Comparison of ENCODE assay signal across 8 mouse cellular contexts in the genomic region with DNA sequence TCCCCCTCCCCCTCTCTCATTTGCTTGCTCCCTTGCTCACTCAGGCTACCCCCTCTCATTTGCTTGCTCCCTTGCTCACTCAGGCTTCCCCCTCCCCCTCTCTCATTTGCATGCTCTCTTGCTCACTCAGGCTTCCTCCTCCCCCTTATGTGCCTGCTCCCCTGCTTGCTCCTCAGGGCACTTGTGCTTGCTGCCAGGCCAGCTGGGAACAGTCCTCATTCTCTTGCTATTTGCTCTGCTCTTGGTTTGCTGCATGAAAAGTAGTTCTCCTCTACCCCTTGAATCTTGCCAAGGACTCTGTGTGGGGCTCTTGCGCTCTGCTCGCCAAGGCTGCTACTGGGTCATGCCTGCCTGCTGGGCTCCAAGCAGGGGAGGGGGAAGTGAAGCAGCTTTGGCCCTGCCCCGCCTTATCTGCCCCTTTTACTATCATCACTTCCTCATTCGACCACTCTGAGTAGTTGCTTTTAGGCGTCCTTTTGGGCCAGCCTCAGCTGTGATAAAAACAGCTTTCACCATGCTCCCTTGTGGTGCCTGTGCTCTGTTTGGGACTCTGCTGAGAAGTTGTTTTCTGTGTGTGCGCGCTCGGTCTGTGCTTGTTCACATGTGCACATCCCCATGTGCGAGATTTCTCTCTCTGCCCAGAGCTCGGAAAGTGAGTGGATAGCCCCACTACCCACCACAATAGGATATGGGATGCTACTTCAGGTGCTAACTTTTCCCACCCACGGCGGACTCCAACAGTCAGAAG. TPM values are rescaled to one million over a fixed set of nuclear protein-coding genes. Genes with fewer than 3 reads are reported as not detected.
DNase-seq lines count a peak whose midpoint lies in the region; ATAC-seq and TF ChIP-seq lines count a peak whose summit lies in the region.

No protein-coding gene starts in this region.

- H3K4me2 ChIP-seq in hindbrain, embryonic 15.5 days = peak overlapping the region; percentile 43

- H3K4me3 ChIP-seq in ES-E14 (ENCODE audit: insufficient read depth in 1 of 2, low read depth in 1 of 2, low read length in 2 of 2, poor library complexity in 1 of 2, severe bottlenecking in 1 of 2) = peak overlapping the region; percentile 35 to 52
- 0 out of 2 replicates have a peak overlapping the region, but pooled peaks have one; percentile 1 for H3K4me3 ChIP-seq in hindbrain, embryonic 15.5 days

- peak overlapping the region; percentile 52; the same call in 1 of the 2 replicates for H3K9ac ChIP-seq in ES-E14 (ENCODE audit: insufficient read depth, low read depth, low read length, poor library complexity, severe bottlenecking)
- no peak overlapping the region for H3K9ac ChIP-seq in hindbrain, embryonic 15.5 days

- H3K27ac ChIP-seq in ES-E14 (ENCODE audit: insufficient read depth, low read depth, low read length, poor library complexity, severe bottlenecking) = peak overlapping the region; percentile 84
- H3K27ac ChIP-seq in hindbrain, embryonic 15.5 days (replicated peaks) = peak overlapping the region; percentile 59; the same call in 1 of the 2 replicates

- WGBS in hindbrain, embryonic 15.5 days = 22% methylated on average over 12 of the region's 12 CpGs

- no peaks in the 10 kb centered on the region for H3K9me3 ChIP-seq in ES-E14 (ENCODE audit: control insufficient read depth, insufficient read depth, low read depth, low read length)
- no peaks in the 10 kb centered on the region for H3K9me3 ChIP-seq in hindbrain, embryonic 15.5 days

- peak; percentile 0 for DNase-seq in heart, adult 8-10 months (ENCODE audit: low spot score)
- DNase-seq in heart, adult 9 months (ENCODE audit: low spot score in 2 of 2) = no peak
- peak; percentile 20 for DNase-seq in ES-E14 (ENCODE audit: low read depth, low spot score)
- DNase-seq in embryo, embryonic 9.5 days (ENCODE audit: extremely low spot score) = peak; percentile 32

- H3K36me3 ChIP-seq in ES-E14 (ENCODE audit: control insufficient read depth, insufficient read depth, low read length, poor library complexity, severe bottlenecking) = no peaks in the 10 kb centered on the region
- H3K36me3 ChIP-seq in hindbrain, embryonic 15.5 days = no peaks in the 10 kb centered on the region

- in situ Hi-C loops in ES-E14 (cut with MboI; ENCODE audit: low sequenced_read_pairs in 2 of 2, unreplicated experiment in 2 of 2) = no loop called here

- no peaks in the 10 kb centered on the region for H3K27me3 ChIP-seq in hindbrain, embryonic 15.5 days

- peak; percentile 84 for ATAC-seq in hindbrain, embryonic 15.5 days (ENCODE audit: low FRiP score, low read depth)
- ATAC-seq in megakaryocyte, adult 5-6 weeks (ENCODE audit: poor library complexity, severe bottlenecking) = peak; percentile 45; the same call in 1 of the 2 replicates
- no peak for ATAC-seq in CD4-positive, CD25-positive, alpha-beta regulatory T cell, adult 4 months
- ATAC-seq in monocyte, adult 5-6 weeks (replicated peaks; ENCODE audit: insufficient number of reproducible peaks, low FRiP score, low TSS enrichment, poor library complexity, severe bottlenecking) = no peak

- H3K4me1 ChIP-seq in ES-E14 (ENCODE audit: control insufficient read depth in 2 of 2, insufficient read depth in 2 of 2, low read length in 2 of 2, poor library complexity in 1 of 2) = peaks cover 0 to 2% of the 10 kb centered on the region in 2 experiments; a peak in 1 of 4 replicates
- H3K4me1 ChIP-seq in hindbrain, embryonic 15.5 days (replicated peaks) = no peaks in the 10 kb centered on the region

TF ChIP-seq in ES-E14, 5 proteins besides CTCF, POLR2A, EP300 and RAD21:
- no peak for TF ChIP-seq MAFK (IDR thresholded peaks at IDR 0.05; ENCODE audit: insufficient read depth, low read depth, low read length)
TF ChIP-seq in ES-E14: peak in this region for 0.

RNA-seq across cellular contexts. Expression of gene Ldoc1, which starts 13.2 kb away (rescaled TPM):
- under 1 TPM in 3 of 4 experiments, not detected in 1; 0.19 to 0.65 (median 0.49) TPM for total RNA-seq in heart, adult 8-10 months (2022)
- total RNA-seq in ES-E14 (2012; rRNA removed) = 3.3 and 4.8 TPM in 2 replicates
- 8.7 and 9.4 TPM in 2 replicates for polyA plus RNA-seq in hindbrain, embryonic 15.5 days (2015; fragmentation: Nextera tagmentation; extraction: Ambion mirVana)
- not detected in 2 replicates for total RNA-seq in megakaryocyte, adult 5-6 weeks (2015)
- not detected in 2 replicates for total RNA-seq in megakaryocyte, adult 5-6 weeks (2017)
- polyA plus RNA-seq in CD4-positive, CD25-positive, alpha-beta regulatory T cell, adult 4 months (2017; shearing (Covaris generic)) = not detected
- total RNA-seq in monocyte, adult 5-6 weeks (2017) = not detected in 3 replicates

Comparison
In these comparisons a context has a peak if more than half of its experiments do, and no peak if none do; other contexts are left out.
1. DNase-seq: peak in heart, adult 8-10 months (single experiment), ES-E14 (single experiment) and embryo, embryonic 9.5 days (single experiment); none in heart, adult 9 months (0 of 2).
2. ATAC-seq: peak in hindbrain, embryonic 15.5 days (single experiment) and megakaryocyte, adult 5-6 weeks (single experiment); none in CD4-positive, CD25-positive, alpha-beta regulatory T cell, adult 4 months (single experiment) and monocyte, adult 5-6 weeks (single experiment).